Mouse (Mus musculus) midbrain, embryonic 11.5 days (tissue): ENCODE results near the gene Tbc1d24. TPM values are rescaled to one million over a fixed set of nuclear protein-coding genes. Genes with fewer than 3 reads are reported as not detected.
A peak's percentile ranks its signal among the peaks of the same experiment; 100 is the strongest.

ENCODE experiments used
- ATAC-seq: fragments of 200-750 bp; cut with Nextera tagmentation; 2 replicates; pipeline ENCODE4 v1.8.0; 2017; ENCODE audit warnings: moderate TSS enrichment, moderate library complexity; ENCODE audit not compliant: low FRiP score
- DNase-seq: peaks from one replicate; pipeline ENCODE4 v3.0.0; 2015; ENCODE audit warnings: low spot score; ENCODE audit errors: missing footprints
- H3K27ac ChIP-seq: fragments of 300-500 bp; sonication (generic); 2 replicates; pipeline ENCODE4 v1.5.1; 2014; ENCODE audit warnings: low read depth, low read length
- H3K27me3 ChIP-seq: fragments of 300-500 bp; sonication (generic); 2 replicates; pipeline ENCODE4 v1.6.1; 2014; ENCODE audit warnings: mild to moderate bottlenecking, low read length, moderate library complexity, mixed read lengths; ENCODE audit not compliant: control insufficient read depth, insufficient read depth
- H3K36me3 ChIP-seq: fragments of 300-500 bp; sonication (generic); 2 replicates; pipeline ENCODE4 v1.6.1; 2014; ENCODE audit warnings: mild to moderate bottlenecking, low read length, moderate library complexity, mixed read lengths; ENCODE audit not compliant: control insufficient read depth, insufficient read depth
- H3K4me1 ChIP-seq: fragments of 300-500 bp; sonication (generic); 2 replicates; pipeline ENCODE4 v1.6.1; 2014; ENCODE audit warnings: low read length; ENCODE audit not compliant: control insufficient read depth, insufficient read depth
- H3K4me2 ChIP-seq: fragments of 300-500 bp; sonication (generic); 2 replicates; pipeline ENCODE4 v1.6.1; 2014; ENCODE audit warnings: mild to moderate bottlenecking, moderate library complexity
- H3K4me3 ChIP-seq: fragments of 300-500 bp; sonication (generic); 2 replicates; pipeline ENCODE4 v1.5.1; 2014; ENCODE audit warnings: low read depth, low read length
- H3K9ac ChIP-seq: fragments of 300-500 bp; sonication (generic); 2 replicates; pipeline ENCODE4 v1.6.1; 2014; ENCODE audit warnings: low read length
- H3K9me3 ChIP-seq: fragments of 300-500 bp; sonication (generic); 2 replicates; pipeline ENCODE4 v1.6.1; 2016; ENCODE audit warnings: low read length; ENCODE audit not compliant: control insufficient read depth
- WGBS: fragments of 180-500 bp; shearing (Covaris S2); extraction: QIAGEN DNeasy Blood & Tissue Kit; methylation state at CpG from one replicate; pipeline ENCODE4 v1.1.7; 2014; 5-methylcytosine and 5-hydroxymethylcytosine counted together
- polyA plus RNA-seq: library from polyadenylated mRNA; unstranded; fragments of >200 nt; fragmentation: Nextera tagmentation; extraction: Ambion mirVana; gene quantifications from 2 replicates; pipeline ENCODE4 v1.2.1, GENCODE M21; 2014

Gene Tbc1d24
- polyA plus RNA-seq, 1 experiment from 2014 or later, result 7.3 TPM

DNA sequence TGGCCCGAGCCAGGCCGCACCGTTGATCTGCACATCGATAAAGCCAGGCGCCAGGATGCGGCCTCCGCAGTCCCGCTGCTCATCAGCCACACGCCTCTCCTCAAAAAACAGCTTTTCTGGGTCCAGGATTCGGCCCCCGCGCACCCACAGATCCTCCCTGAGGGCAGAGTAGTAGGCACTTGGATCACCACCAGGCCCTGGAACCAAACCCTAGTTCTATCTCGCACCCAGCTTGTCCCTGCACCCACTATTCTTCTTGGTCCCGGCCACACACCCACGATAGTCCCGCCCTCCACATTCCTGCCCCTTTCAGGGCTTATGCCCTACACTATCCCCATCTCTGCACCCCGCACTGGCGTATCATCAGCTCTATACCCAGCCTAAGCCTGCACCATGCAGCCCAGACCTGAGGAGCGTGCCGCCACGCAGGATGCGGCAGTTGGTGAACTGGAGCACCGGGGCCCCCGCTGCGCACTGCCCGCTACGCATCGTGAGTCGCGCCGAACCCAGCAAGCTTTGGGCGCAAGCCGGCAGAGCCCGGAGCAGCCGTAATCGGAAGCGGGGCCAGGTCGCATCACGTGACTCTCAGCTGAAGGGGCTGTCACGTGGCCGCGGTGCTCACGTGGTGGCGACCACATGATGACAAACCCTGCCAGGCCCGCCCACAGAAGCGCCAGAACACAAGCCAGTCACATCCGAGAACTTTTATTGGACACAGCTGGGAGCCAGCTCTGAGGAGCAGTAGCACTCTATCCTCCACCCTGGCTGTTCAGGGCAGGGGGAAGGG, 42.0 kb downstream of the Tbc1d24 start, which contains the start of gene Amdhd2:
Gene Amdhd2, minus strand, starts transcription at position 591 of the 787 bp plus-strand sequence.
- Histone ChIP-seq H3K27ac (peak within 1 kb of the TSS; percentile 68; the same call in 1 of the 2 replicates), H3K36me3 (peaks cover 4% of the 10 kb centered on the region; the same call in 1 of the 2 replicates), H3K4me2 (peak within 1 kb of the TSS; percentile 97), H3K4me3 (peak within 1 kb of the TSS; percentile 79), H3K9me3 (no peaks in the 10 kb centered on the region), H3K27me3 (no peaks in the 10 kb centered on the region), H3K9ac (peak within 1 kb of the TSS; percentile 85), H3K4me1 (peaks cover 17% of the 10 kb centered on the region)
- peak; percentile 99 for DNase-seq
- ATAC-seq, result peak; percentile 93
- WGBS, result 1% methylated on average over 47 of the region's 47 CpGs

DNA sequence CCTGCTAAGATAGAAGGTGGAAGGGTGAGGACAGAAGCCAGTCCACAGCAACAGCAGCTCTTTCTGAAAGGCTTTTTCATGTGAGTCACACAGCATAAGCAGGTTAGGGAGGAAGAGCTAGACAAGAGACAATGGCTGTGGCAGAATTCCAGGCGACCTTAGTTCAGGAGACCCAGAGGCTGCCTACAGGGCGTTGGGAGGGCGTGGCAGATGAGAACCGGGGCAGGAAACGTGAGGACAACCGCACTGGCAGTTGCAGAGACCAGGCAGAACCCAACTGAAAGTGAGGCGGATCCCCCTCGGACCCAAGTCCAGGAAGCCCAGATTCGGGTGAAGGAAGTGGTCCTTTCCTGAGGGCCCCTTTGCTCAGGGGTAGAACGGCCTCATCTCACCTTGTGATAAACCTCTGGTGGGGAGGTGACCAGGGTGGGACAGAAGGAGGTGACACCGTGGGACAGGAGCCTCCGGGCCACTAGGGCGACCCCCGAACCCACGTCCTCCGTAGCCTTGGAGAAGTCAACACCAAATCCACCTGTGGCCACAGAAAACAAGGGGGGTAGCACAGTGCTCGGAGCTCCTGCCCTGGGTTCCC, 42.7 kb downstream of the Tbc1d24 start:
- ATAC-seq (0 out of 2 replicates have a peak, but pooled peaks have one; percentile 25), DNase-seq (no peak)
- Histone ChIP-seq H3K4me3 (peak overlapping the region; percentile 79), H3K4me2 (peak overlapping the region; percentile 97), H3K27ac (no peak overlapping the region; the same call in 1 of the 2 replicates), H3K27me3 (no peaks in the 10 kb centered on the region), H3K9me3 (no peaks in the 10 kb centered on the region), H3K4me1 (peaks cover 10% of the 10 kb centered on the region), H3K9ac (peak overlapping the region; percentile 85), H3K36me3 (peaks cover 4% of the 10 kb centered on the region; the same call in 1 of the 2 replicates)
- 36% methylated on average over 17 of the region's 17 CpGs for WGBS

DNA sequence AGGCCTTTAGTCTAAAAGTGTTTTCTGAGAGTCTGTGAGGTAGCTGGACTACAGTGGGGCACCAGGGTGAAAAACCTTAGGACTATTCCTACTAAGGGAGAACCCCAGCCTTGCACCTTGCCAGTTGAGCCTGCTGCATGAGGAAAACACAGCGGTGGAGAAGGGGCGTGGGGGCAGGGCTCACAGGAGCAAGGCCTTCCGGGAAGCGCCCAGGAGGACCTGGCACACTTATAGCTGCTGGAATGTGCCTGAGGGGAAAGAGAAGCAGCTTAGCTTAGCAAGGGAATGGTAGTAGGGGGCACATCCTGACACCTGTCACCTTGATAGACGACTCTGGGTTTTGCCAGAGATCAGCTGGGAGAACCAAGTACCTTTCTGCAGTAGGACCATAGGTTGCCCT, 43.9 kb downstream of the Tbc1d24 start:
- H3K9me3 ChIP-seq, result no peaks in the 10 kb centered on the region
- no peak for ATAC-seq
- no peaks in the 10 kb centered on the region for H3K36me3 ChIP-seq
- no peak for DNase-seq
- H3K27me3 ChIP-seq, result no peaks in the 10 kb centered on the region
- no peak overlapping the region for H3K9ac ChIP-seq
- WGBS, result 83% methylated on average over 5 of the region's 5 CpGs
- H3K4me3 ChIP-seq, result no peak overlapping the region
- no peak overlapping the region for H3K4me2 ChIP-seq
- no peak overlapping the region for H3K27ac ChIP-seq
- H3K4me1 ChIP-seq, result peaks cover 8% of the 10 kb centered on the region

DNA sequence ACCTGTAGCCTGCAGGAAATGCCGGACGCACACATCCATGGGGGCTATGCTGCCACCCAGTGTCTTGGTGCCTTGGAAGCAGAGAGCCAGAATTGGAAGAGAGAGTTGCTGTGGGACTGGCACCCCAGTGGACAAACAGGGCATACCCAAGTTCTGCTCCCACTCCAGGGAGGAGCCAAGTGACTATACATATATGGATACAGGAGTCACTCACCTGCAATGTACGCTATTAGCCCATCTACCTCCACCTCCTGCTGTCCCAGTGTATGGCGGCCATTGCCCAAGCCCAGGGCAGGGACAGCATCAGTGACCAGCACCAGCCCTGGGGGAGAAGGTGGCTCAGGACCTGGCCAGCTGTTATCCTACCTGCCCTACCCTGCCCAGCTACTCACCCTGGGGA, 47.8 kb downstream of the Tbc1d24 start:
- Histone ChIP-seq H3K4me3 (no peak overlapping the region), H3K27me3 (no peaks in the 10 kb centered on the region), H3K4me2 (no peak overlapping the region), H3K36me3 (no peaks in the 10 kb centered on the region), H3K4me1 (peaks cover 1% of the 10 kb centered on the region), H3K9ac (no peak overlapping the region), H3K27ac (no peak overlapping the region), H3K9me3 (no peaks in the 10 kb centered on the region)
- 96% methylated on average over 4 of the region's 4 CpGs for WGBS
- ATAC-seq (no peak), DNase-seq (no peak)

DNA sequence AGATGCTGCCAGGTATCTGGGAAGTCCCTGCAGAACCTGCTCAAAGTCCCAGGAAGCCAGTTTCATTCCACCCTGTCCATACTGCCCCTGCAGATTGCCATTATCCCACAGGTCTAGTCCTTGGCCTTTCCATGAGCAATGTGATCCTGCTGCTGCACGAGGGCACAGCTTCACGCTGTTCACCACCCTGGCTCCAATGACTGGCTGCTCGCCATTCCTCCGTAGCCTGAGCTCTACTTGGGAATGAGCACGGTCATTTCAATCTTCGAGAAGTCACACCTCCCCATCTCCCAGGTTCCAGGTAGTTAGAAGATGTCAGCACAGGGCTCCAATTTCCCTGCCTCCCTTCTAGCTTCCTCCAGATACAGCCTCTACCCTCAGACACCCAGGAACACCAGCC, 48.2 kb downstream of the Tbc1d24 start:
- DNase-seq (no peak), ATAC-seq (no peak)
- Histone ChIP-seq H3K9me3 (no peaks in the 10 kb centered on the region), H3K4me3 (no peak overlapping the region), H3K4me1 (no peaks in the 10 kb centered on the region), H3K27ac (no peak overlapping the region), H3K4me2 (no peak overlapping the region), H3K27me3 (no peaks in the 10 kb centered on the region), H3K9ac (no peak overlapping the region), H3K36me3 (no peaks in the 10 kb centered on the region)
- WGBS, result 93% methylated on average over 6 of the region's 6 CpGs

DNA sequence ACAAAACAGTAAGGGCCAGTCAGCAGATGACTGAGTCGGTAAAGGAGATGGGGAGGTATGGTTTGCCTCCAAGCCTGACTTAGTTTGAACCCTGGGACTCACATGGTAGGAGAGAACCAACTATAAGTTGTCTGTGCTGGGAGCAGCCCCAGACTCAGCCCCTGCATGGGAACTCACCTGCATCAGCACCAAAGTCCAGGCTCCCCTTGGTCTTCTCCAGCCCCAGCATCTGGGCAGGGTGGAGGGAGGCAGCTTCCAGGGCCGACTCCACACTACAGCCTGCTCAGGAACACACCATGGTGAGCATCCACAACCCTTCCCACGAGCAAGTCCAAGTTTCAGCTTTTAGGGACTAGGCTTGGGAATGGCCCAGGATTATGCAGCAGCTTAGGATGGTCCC, 49.0 kb downstream of the Tbc1d24 start:
- no peak for ATAC-seq
- WGBS, result 71% methylated on average over 3 of the region's 3 CpGs
- Histone ChIP-seq H3K27ac (no peak overlapping the region), H3K4me3 (no peak overlapping the region), H3K4me1 (peaks cover 3% of the 10 kb centered on the region; the same call in 1 of the 2 replicates), H3K9ac (no peak overlapping the region), H3K36me3 (no peaks in the 10 kb centered on the region), H3K4me2 (no peak overlapping the region), H3K9me3 (no peaks in the 10 kb centered on the region), H3K27me3 (no peaks in the 10 kb centered on the region)
- no peak for DNase-seq

DNA sequence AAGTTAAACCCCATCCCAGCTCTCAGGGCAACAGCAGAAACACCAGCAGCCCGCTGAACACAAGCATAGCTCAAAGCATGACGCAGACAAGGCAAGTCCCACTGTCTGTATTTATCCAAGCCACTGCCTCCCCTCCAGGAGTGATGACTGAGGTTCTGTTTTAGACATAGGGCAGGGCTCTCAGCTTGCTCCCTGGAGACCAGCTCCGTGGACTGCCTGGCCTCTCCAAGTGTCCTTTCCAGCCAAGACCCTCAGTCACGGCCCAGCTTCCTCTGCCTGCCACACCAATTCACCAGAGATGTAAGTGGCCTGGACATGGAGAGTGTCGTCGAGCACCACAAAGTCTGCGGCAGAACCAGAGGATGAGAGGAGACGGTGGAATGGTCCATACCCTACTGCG, 49.6 kb downstream of the Tbc1d24 start:
- DNase-seq (no peak), ATAC-seq (no peak)
- H3K9me3 ChIP-seq, result no peaks in the 10 kb centered on the region
- no peak overlapping the region for H3K27ac ChIP-seq
- 92% methylated on average over 9 of the region's 9 CpGs for WGBS
- H3K4me2 ChIP-seq, result no peak overlapping the region
- no peak overlapping the region for H3K4me3 ChIP-seq
- no peaks in the 10 kb centered on the region for H3K27me3 ChIP-seq
- peaks cover 3% of the 10 kb centered on the region; the same call in 1 of the 2 replicates for H3K4me1 ChIP-seq
- no peaks in the 10 kb centered on the region for H3K36me3 ChIP-seq
- H3K9ac ChIP-seq, result no peak overlapping the region

DNA sequence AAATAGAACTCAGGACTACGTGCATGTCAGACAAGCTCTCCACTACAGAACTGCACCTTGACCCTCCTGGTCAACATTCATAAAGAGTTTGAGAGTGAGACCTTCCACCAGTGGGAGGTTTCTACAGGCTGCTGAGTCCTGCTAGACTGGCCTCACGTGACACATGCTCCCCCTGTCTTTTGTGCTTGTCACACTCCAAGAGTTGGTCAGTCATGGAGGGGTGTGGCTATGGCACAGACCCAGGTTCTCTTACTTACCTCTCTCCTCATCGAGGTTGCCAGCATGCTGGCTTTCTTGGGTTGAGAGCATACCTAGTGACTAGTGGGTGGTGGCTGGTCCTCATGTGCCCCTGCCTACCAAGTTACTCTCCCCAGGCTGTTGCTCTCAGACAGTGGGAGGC, 50.9 kb downstream of the Tbc1d24 start:
- Histone ChIP-seq H3K9ac (no peak overlapping the region), H3K27me3 (no peaks in the 10 kb centered on the region), H3K27ac (no peak overlapping the region), H3K4me2 (no peak overlapping the region), H3K4me3 (no peak overlapping the region), H3K9me3 (no peaks in the 10 kb centered on the region), H3K4me1 (peaks cover 3% of the 10 kb centered on the region; the same call in 1 of the 2 replicates), H3K36me3 (no peaks in the 10 kb centered on the region)
- 70% methylated on average over 3 of the region's 3 CpGs for WGBS
- DNase-seq (no peak), ATAC-seq (no peak)

DNA sequence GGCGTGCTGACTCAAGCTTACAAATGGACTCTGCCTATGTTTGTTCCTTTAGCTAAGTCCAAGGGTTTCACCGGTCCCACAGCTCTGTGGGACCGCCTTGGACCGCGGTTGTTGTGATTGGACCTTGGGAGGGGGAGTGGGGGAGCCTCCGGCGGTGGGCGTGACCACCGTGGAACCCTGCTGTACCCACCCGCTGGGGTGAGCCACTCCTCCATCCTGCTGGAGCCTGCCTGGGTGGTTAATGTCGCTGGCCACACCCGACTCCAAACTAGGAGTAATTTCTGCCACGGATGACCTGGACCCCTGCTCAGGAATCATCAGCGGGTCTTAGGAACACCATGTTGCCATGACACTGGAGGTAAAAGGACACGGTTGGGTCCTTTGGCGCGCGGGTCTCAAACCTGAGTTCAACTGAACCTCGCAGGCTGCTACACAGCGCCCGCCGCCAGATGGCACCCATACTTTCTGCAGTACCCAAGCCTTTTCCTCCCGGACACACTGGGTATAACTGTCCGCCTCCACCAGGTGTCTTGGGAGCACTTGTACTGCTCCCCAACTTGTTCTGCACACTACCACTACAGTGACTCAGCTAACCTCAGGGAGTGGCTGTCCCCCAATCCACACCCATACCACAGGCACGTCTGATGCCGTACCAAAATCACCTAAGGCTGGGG, 53.3 kb downstream of the Tbc1d24 start:
- Histone ChIP-seq H3K4me1 (peaks cover 3% of the 10 kb centered on the region; the same call in 1 of the 2 replicates), H3K27ac (no peak overlapping the region), H3K27me3 (no peaks in the 10 kb centered on the region), H3K9me3 (no peaks in the 10 kb centered on the region), H3K4me3 (peak overlapping the region; percentile 28), H3K4me2 (peak overlapping the region; percentile 51), H3K36me3 (no peaks in the 10 kb centered on the region), H3K9ac (peak overlapping the region; percentile 45)
- 2% methylated on average over 26 of the region's 26 CpGs for WGBS
- DNase-seq (peak; percentile 96), ATAC-seq (peak; percentile 87)
